Comparison of ENCODE assay signal across 8 mouse cellular contexts in the genomic region with DNA sequence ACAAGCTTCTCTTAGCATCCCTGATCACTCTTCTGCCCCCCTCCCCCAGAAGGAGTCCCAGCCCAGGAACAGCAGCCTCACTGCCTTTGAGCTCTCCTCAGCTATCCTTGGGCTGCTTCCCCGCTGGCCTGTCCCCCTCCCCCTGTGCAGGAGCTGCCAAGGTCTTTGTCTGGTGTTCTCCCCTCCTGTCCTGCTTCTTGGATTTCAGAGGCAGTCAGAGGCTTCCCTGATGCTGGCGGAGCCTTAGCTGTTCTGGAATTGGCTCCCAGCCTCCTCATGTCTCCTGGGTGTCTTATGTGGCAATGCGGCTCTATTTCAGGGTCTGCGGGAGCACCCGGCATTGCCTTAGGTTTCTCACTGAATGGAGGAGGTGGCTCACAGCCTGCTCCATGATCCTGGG. TPM values are rescaled to one million over a fixed set of nuclear protein-coding genes. Genes with fewer than 3 reads are reported as not detected.
DNase-seq lines count a peak whose midpoint lies in the region; ATAC-seq and TF ChIP-seq lines count a peak whose summit lies in the region.
"Had no signal": no experiment of that assay in that cellular context is flagged by ENCODE, and none has a peak within 500 bp of the region (broad histone marks: within the 10 kb centered on the region; RNA-seq: fewer than 3 reads in every experiment).

No protein-coding gene starts in this region.

- peaks cover 52% of the 10 kb centered on the region for H3K4me1 ChIP-seq in limb, embryonic 13.5 days
- peaks cover 20% of the 10 kb centered on the region for H3K4me1 ChIP-seq in thymus, adult 2 months (replicated peaks; ENCODE audit: control insufficient read depth, insufficient read depth, low read length)

- ATAC-seq in limb, embryonic 13.5 days (ENCODE audit: low FRiP score, low read depth) = peak; percentile 37; the same call in 1 of the 2 replicates
- ATAC-seq: intestine, embryonic 15.5 days had no signal

- H3K27ac ChIP-seq in limb, embryonic 13.5 days = peak overlapping the region; percentile 39; the same call in 1 of the 2 replicates
- no peak overlapping the region for H3K27ac ChIP-seq in thymus, adult 2 months (ENCODE audit: control insufficient read depth, insufficient read depth, low read length)
- H3K27ac ChIP-seq: intestine, embryonic 15.5 days had no signal

- H3K36me3 ChIP-seq in limb, embryonic 13.5 days = no peaks in the 10 kb centered on the region
- H3K36me3 ChIP-seq in thymus, adult 2 months (ENCODE audit: control insufficient read depth, insufficient read depth, low read length) = no peaks in the 10 kb centered on the region
- H3K36me3 ChIP-seq: intestine, embryonic 15.5 days had no signal

- H3K4me2 ChIP-seq in limb, embryonic 13.5 days (replicated peaks) = 0 out of 2 replicates have a peak overlapping the region, but pooled peaks have one; percentile 1
- H3K4me2 ChIP-seq: intestine, embryonic 15.5 days had no signal

- no peak for TF ChIP-seq POLR2A in brain, embryonic 14.5 days (IDR thresholded peaks at IDR 0.05; ENCODE audit: borderline replicate concordance, extremely low read depth, insufficient read depth, insufficient read length, poor library complexity, severe bottlenecking)
- no peak for TF ChIP-seq POLR2A in thymus, adult 2 months (IDR thresholded peaks at IDR 0.05; ENCODE audit: control insufficient read depth, extremely low read depth, insufficient read depth, low read length, poor library complexity)

- TF ChIP-seq CTCF in brain, embryonic 14.5 days (IDR thresholded peaks at IDR 0.05; ENCODE audit: borderline replicate concordance, extremely low read depth, insufficient read depth, insufficient read length) = no peak
- no peak for TF ChIP-seq CTCF in thymus, adult 2 months (IDR thresholded peaks at IDR 0.05; ENCODE audit: borderline replicate concordance, control insufficient read depth, extremely low read depth, insufficient read depth, low read length, poor library complexity)

- H3K9me3 ChIP-seq in limb, embryonic 13.5 days = no peaks in the 10 kb centered on the region
- H3K9me3 ChIP-seq: intestine, embryonic 15.5 days had no signal

- no peaks in the 10 kb centered on the region for H3K27me3 ChIP-seq in limb, embryonic 13.5 days
- H3K27me3 ChIP-seq in thymus, adult 2 months (ENCODE audit: control insufficient read depth, insufficient read depth, low read length) = no peaks in the 10 kb centered on the region
- H3K27me3 ChIP-seq: intestine, embryonic 15.5 days had no signal

- no peak overlapping the region for H3K9ac ChIP-seq in limb, embryonic 13.5 days
- H3K9ac ChIP-seq: intestine, embryonic 15.5 days had no signal

- WGBS in limb, embryonic 13.5 days = 61% methylated on average over 5 of the region's 5 CpGs
- 90% methylated on average over 5 of the region's 5 CpGs for WGBS in thymus, adult 2 months

- peak; percentile 13 to 17 for DNase-seq in kidney, postnatal 4 days
- DNase-seq in kidney, postnatal 25 days = no peak
- peak; percentile 14 for DNase-seq in Muller cell, postnatal 12 days (ENCODE audit: inconsistent ontology term)
- peak; percentile 64 for DNase-seq in brain, embryonic 14.5 days (ENCODE audit: low read depth)
- no peak for DNase-seq in thymus, adult 2 months
- no peak for DNase-seq in T-cell, adult 2 months (ENCODE audit: low spot score)

- no peak overlapping the region for H3K4me3 ChIP-seq in limb, embryonic 13.5 days
- no peak overlapping the region for H3K4me3 ChIP-seq in thymus, adult 2 months (ENCODE audit: control insufficient read depth, insufficient read depth, low read length)
- H3K4me3 ChIP-seq: intestine, embryonic 15.5 days had no signal

RNA-seq across cellular contexts. Expression of gene Adamts2, which starts 22.8 kb away (rescaled TPM):
- 4.8 and 8.2 TPM in 2 replicates for polyA plus RNA-seq in brain, embryonic 14.5 days (2012; rRNA removed)
- polyA plus RNA-seq in limb, embryonic 13.5 days (2015; fragmentation: Nextera tagmentation; extraction: Ambion mirVana) = 8.1 and 8.8 TPM in 2 replicates
- 4.9 and 5.5 TPM in 2 replicates for polyA plus RNA-seq in thymus, adult 2 months (2012; rRNA removed)

Comparison
In these comparisons a context has a peak if more than half of its experiments do, and no peak if none do; other contexts are left out.
1. DNase-seq: peak in kidney, postnatal 4 days (2 of 2), Muller cell, postnatal 12 days (single experiment) and brain, embryonic 14.5 days (single experiment); none in kidney, postnatal 25 days (0 of 2), thymus, adult 2 months (single experiment) and T-cell, adult 2 months (single experiment).